In genomic region chr6:94282301-94283241, GRCm38 (mm10) we compare ENCODE assay signal across 9 mouse cellular contexts. TPM values are rescaled to one million over a fixed set of nuclear protein-coding genes. Genes with fewer than 3 reads are reported as not detected.
A peak's percentile ranks its signal among the peaks of the same experiment; 100 is the strongest.
DNase-seq lines count a peak whose midpoint lies in the region; ATAC-seq and TF ChIP-seq lines count a peak whose summit lies in the region.
"Had no signal": no experiment of that assay in that cellular context is flagged by ENCODE, and none has a peak within 500 bp of the region (broad histone marks: within the 10 kb centered on the region; RNA-seq: fewer than 3 reads in every experiment).

No protein-coding gene starts in this region.

- peak overlapping the region; percentile 88 for H3K9ac ChIP-seq in forebrain, embryonic 11.5 days (ENCODE audit: low read length)
- peak overlapping the region; percentile 67 for H3K9ac ChIP-seq in hindbrain, embryonic 14.5 days
- H3K9ac ChIP-seq in liver, embryonic 11.5 days (ENCODE audit: low read depth, low read length) = peak overlapping the region; percentile 76
- peak overlapping the region; percentile 76 for H3K9ac ChIP-seq in neural tube, embryonic 12.5 days

- H3K27me3 ChIP-seq in forebrain, embryonic 11.5 days (ENCODE audit: control insufficient read depth, insufficient read depth, low read length) = no peaks in the 10 kb centered on the region
- H3K27me3 ChIP-seq in hindbrain, embryonic 14.5 days (ENCODE audit: control insufficient read depth, insufficient read depth, low read length) = no peaks in the 10 kb centered on the region
- H3K27me3 ChIP-seq in liver, embryonic 11.5 days (replicated peaks; ENCODE audit: control insufficient read depth, insufficient read depth, low read length) = peaks cover 19% of the 10 kb centered on the region
- no peaks in the 10 kb centered on the region for H3K27me3 ChIP-seq in neural tube, embryonic 12.5 days (replicated peaks)

- H3K4me2 ChIP-seq in forebrain, embryonic 11.5 days (ENCODE audit: low read depth, low read length, severe bottlenecking) = peak overlapping the region; percentile 84
- peak overlapping the region; percentile 90 for H3K4me2 ChIP-seq in hindbrain, embryonic 14.5 days (replicated peaks)
- peak overlapping the region; percentile 97 for H3K4me2 ChIP-seq in liver, embryonic 11.5 days
- H3K4me2 ChIP-seq in neural tube, embryonic 12.5 days (replicated peaks) = peak overlapping the region; percentile 96

- peak; percentile 25 to 30 for DNase-seq in layer of hippocampus, postnatal 10 days (ENCODE audit: low spot score in 2 of 2)
- no peak for DNase-seq in layer of hippocampus, adult 9-11 months
- DNase-seq in forebrain, embryonic 11.5 days (ENCODE audit: low spot score) = peak; percentile 80
- peak; percentile 36 for DNase-seq in hindbrain, embryonic 14.5 days (ENCODE audit: low spot score)
- peak; percentile 56 for DNase-seq in liver, embryonic 11.5 days (ENCODE audit: low spot score)
- DNase-seq in c-Kit-positive CD71-positive TER-119-positive erythroid progenitor cells, embryonic 14.5 days (ENCODE audit: low spot score) = no peak

- 0 out of 2 replicates have a peak, but pooled peaks have one; percentile 22 for ATAC-seq in forebrain, embryonic 11.5 days (replicated peaks; ENCODE audit: low FRiP score)
- ATAC-seq in hindbrain, embryonic 14.5 days (ENCODE audit: low FRiP score) = peak; percentile 9; the same call in 1 of the 2 replicates
- no peak for ATAC-seq in liver, embryonic 11.5 days (replicated peaks; ENCODE audit: low FRiP score)
- 0 out of 2 replicates have a peak, but pooled peaks have one; percentile 8 for ATAC-seq in neural tube, embryonic 12.5 days (ENCODE audit: low FRiP score, low read depth)

- no peak overlapping the region for H3K27ac ChIP-seq in bone marrow macrophage, adult 2 months (ENCODE audit: insufficient read depth, low read depth, low read length)
- peak overlapping the region; percentile 95; the same call in 1 of the 2 replicates for H3K27ac ChIP-seq in forebrain, embryonic 11.5 days (ENCODE audit: low read depth, low read length)
- H3K27ac ChIP-seq in hindbrain, embryonic 14.5 days = peak overlapping the region; percentile 87
- peak overlapping the region; percentile 93 for H3K27ac ChIP-seq in liver, embryonic 11.5 days (ENCODE audit: low read depth, low read length)
- H3K27ac ChIP-seq in neural tube, embryonic 12.5 days = 0 out of 2 replicates have a peak overlapping the region, but pooled peaks have one; percentile 57

- under 1% methylated on average over 53 of the region's 55 CpGs for WGBS in forebrain, embryonic 11.5 days
- under 1% methylated on average over 55 of the region's 55 CpGs for WGBS in hindbrain, embryonic 14.5 days
- 1% methylated on average over 55 of the region's 55 CpGs for WGBS in liver, embryonic 11.5 days
- WGBS in neural tube, embryonic 12.5 days = under 1% methylated on average over 55 of the region's 55 CpGs

- H3K9me3 ChIP-seq in forebrain, embryonic 11.5 days (ENCODE audit: control insufficient read depth, low read length) = no peaks in the 10 kb centered on the region
- H3K9me3 ChIP-seq in hindbrain, embryonic 14.5 days (ENCODE audit: control insufficient read depth, low read length) = no peaks in the 10 kb centered on the region
- H3K9me3 ChIP-seq in liver, embryonic 11.5 days (ENCODE audit: control insufficient read depth, low read length) = no peaks in the 10 kb centered on the region
- no peaks in the 10 kb centered on the region for H3K9me3 ChIP-seq in neural tube, embryonic 12.5 days

- TF ChIP-seq POLR2A in bone marrow macrophage, adult 2 months (IDR thresholded peaks at IDR 0.05; ENCODE audit: borderline replicate concordance, low read depth, low read length) = no peak

- H3K4me3 ChIP-seq in bone marrow macrophage, adult 2 months (ENCODE audit: insufficient read depth, low read length) = peak overlapping the region; percentile 67
- peak overlapping the region; percentile 87 for H3K4me3 ChIP-seq in forebrain, embryonic 11.5 days (ENCODE audit: low read depth, low read length)
- H3K4me3 ChIP-seq in hindbrain, embryonic 14.5 days (replicated peaks; ENCODE audit: low read length) = peak overlapping the region; percentile 68
- H3K4me3 ChIP-seq in liver, embryonic 11.5 days (ENCODE audit: low read depth, low read length) = peak overlapping the region; percentile 71
- peak overlapping the region; percentile 71 for H3K4me3 ChIP-seq in neural tube, embryonic 12.5 days

- TF ChIP-seq CTCF in bone marrow macrophage, adult 2 months (IDR thresholded peaks at IDR 0.05; ENCODE audit: low read depth, low read length) = no peak

- H3K4me1 ChIP-seq in bone marrow macrophage, adult 2 months (ENCODE audit: control insufficient read depth, insufficient read depth, low read length) = no peaks in the 10 kb centered on the region
- H3K4me1 ChIP-seq in forebrain, embryonic 11.5 days (replicated peaks; ENCODE audit: control insufficient read depth, insufficient read depth, low read length) = peaks cover 5% of the 10 kb centered on the region; the same call in 1 of the 2 replicates
- H3K4me1 ChIP-seq in hindbrain, embryonic 14.5 days (replicated peaks; ENCODE audit: control insufficient read depth, insufficient read depth, low read length) = peaks cover 14% of the 10 kb centered on the region; the same call in 1 of the 2 replicates
- peaks cover 9% of the 10 kb centered on the region for H3K4me1 ChIP-seq in liver, embryonic 11.5 days (replicated peaks; ENCODE audit: control insufficient read depth, insufficient read depth, low read length)
- peaks cover 22% of the 10 kb centered on the region for H3K4me1 ChIP-seq in neural tube, embryonic 12.5 days

- no peaks in the 10 kb centered on the region for H3K36me3 ChIP-seq in forebrain, embryonic 11.5 days (ENCODE audit: control insufficient read depth, insufficient read depth, low read length)
- no peaks in the 10 kb centered on the region for H3K36me3 ChIP-seq in hindbrain, embryonic 14.5 days (replicated peaks; ENCODE audit: control insufficient read depth, insufficient read depth)
- H3K36me3 ChIP-seq in liver, embryonic 11.5 days (ENCODE audit: control insufficient read depth, insufficient read depth, low read length) = no peaks in the 10 kb centered on the region
- no peaks in the 10 kb centered on the region for H3K36me3 ChIP-seq in neural tube, embryonic 12.5 days

RNA-seq across cellular contexts. Expression of gene Magi1, which starts 1.1 kb away (rescaled TPM):
- total RNA-seq in layer of hippocampus, postnatal 10 days (2021) = 10 to 100 TPM; 51.2 to 65.8 TPM
- polyA plus RNA-seq in bone marrow macrophage, adult 2 months (2012; ENCODE audit: insufficient read depth, insufficient read length, missing spikeins) = not detected in 2 replicates
- 42.1 and 44.3 TPM in 2 replicates for polyA plus RNA-seq in forebrain, embryonic 11.5 days (2014; fragmentation: Nextera tagmentation; extraction: Ambion mirVana)
- polyA plus RNA-seq in hindbrain, embryonic 14.5 days (2014; fragmentation: Nextera tagmentation; extraction: Ambion mirVana) = 25.3 and 27.6 TPM in 2 replicates
- 4.6 TPM in 2 replicates for polyA plus RNA-seq in liver, embryonic 11.5 days (2014; fragmentation: Nextera tagmentation; extraction: Ambion mirVana)
- polyA plus RNA-seq in neural tube, embryonic 12.5 days (2016; fragmentation: Nextera tagmentation; extraction: Ambion mirVana) = 25.4 and 28.0 TPM in 2 replicates
- total RNA-seq: neutrophil, adult 5-6 weeks had no signal

Comparison
In these comparisons a context has a peak if more than half of its experiments do, and no peak if none do; other contexts are left out.
1. DNase-seq: peak in layer of hippocampus, postnatal 10 days (2 of 2), forebrain, embryonic 11.5 days (single experiment), hindbrain, embryonic 14.5 days (single experiment) and liver, embryonic 11.5 days (single experiment); none in layer of hippocampus, adult 9-11 months (single experiment) and c-Kit-positive CD71-positive TER-119-positive erythroid progenitor cells, embryonic 14.5 days (single experiment).
2. Peak in every context shown above with its lines, with median percentiles within 50 percentile points of each other: H3K4me3 ChIP-seq, H3K4me2 ChIP-seq and H3K9ac ChIP-seq.